18 mouse cellular contexts compared by ENCODE assay signal in genomic region chr10:116930936-116931335, GRCm38 (mm10). TPM values are rescaled to one million over a fixed set of nuclear protein-coding genes. Genes with fewer than 3 reads are reported as not detected.
DNase-seq lines count a peak whose midpoint lies in the region; ATAC-seq and TF ChIP-seq lines count a peak whose summit lies in the region.
"Had no signal": no experiment of that assay in that cellular context is flagged by ENCODE, and none has a peak within 500 bp of the region (broad histone marks: within the 10 kb centered on the region; RNA-seq: fewer than 3 reads in every experiment).

No protein-coding gene starts in this region.

- H3ac ChIP-seq in C2C12 (ENCODE audit: control insufficient read depth, insufficient read length, low read depth), result peak overlapping the region; percentile 9

- no peak for TF ChIP-seq POLR2A in thymus, adult 2 months (IDR thresholded peaks at IDR 0.05; ENCODE audit: control insufficient read depth, extremely low read depth, insufficient read depth, low read length, poor library complexity)

- H3K79me3 ChIP-seq in C2C12 (ENCODE audit: low read depth), result no peaks in the 10 kb centered on the region

- H3K4me1 ChIP-seq in thymus, adult 2 months (replicated peaks; ENCODE audit: control insufficient read depth, insufficient read depth, low read length), result peaks cover 29% of the 10 kb centered on the region
- H3K4me1 ChIP-seq: hindbrain, embryonic 15.5 days; midbrain, embryonic 10.5 days had no signal

- peaks cover 26% of the 10 kb centered on the region for H3K36me3 ChIP-seq in C2C12 (ENCODE audit: control insufficient read depth, insufficient read depth)
- H3K36me3 ChIP-seq in thymus, adult 2 months (ENCODE audit: control insufficient read depth, insufficient read depth, low read length), result peaks cover 3% of the 10 kb centered on the region; the same call in 1 of the 2 replicates

- peak; percentile 24 for ATAC-seq in CD4-positive, CD25-positive, alpha-beta regulatory T cell, adult 4 months
- peak; percentile 8 for ATAC-seq in inflammation-experienced regulatory T-cells, adult 6 months
- ATAC-seq: lung, postnatal 0 days had no signal

- intact Hi-C loops in left cerebral cortex, postnatal 25 days (cut with DNase I), result no loop called here

- no peak overlapping the region for H3K4me3 ChIP-seq in C2C12 (ENCODE audit: insufficient read depth, poor library complexity, severe bottlenecking)
- 0 out of 2 replicates have a peak overlapping the region, but pooled peaks have one; percentile 6 for H3K4me3 ChIP-seq in thymus, adult 2 months (ENCODE audit: control insufficient read depth, insufficient read depth, low read length)
- H3K4me3 ChIP-seq: hindbrain, embryonic 15.5 days; midbrain, embryonic 10.5 days had no signal

- no peaks in the 10 kb centered on the region for H3K79me2 ChIP-seq in C2C12 (ENCODE audit: control insufficient read depth, insufficient read depth)

- peak; percentile 47 for DNase-seq in thymus, adult 2 months
- no peak for DNase-seq in left cerebral cortex, postnatal 25 days (ENCODE audit: low spot score in 2 of 2)
- DNase-seq in embryo, embryonic 10 days (ENCODE audit: low spot score), result no peak
- DNase-seq in cerebellum, adult 11-12 months, result no peak
- DNase-seq: cerebellum, postnatal 10 days; kidney, adult 9 months had no signal

- WGBS in thymus, adult 2 months, result 10% methylated on average over 6 of the region's 7 CpGs

- TF ChIP-seq CTCF in C2C12 (IDR thresholded peaks at IDR 0.05; ENCODE audit: control insufficient read depth, insufficient read depth, insufficient read length), result no peak
- no peak for TF ChIP-seq CTCF in thymus, adult 2 months (IDR thresholded peaks at IDR 0.05; ENCODE audit: borderline replicate concordance, control insufficient read depth, extremely low read depth, insufficient read depth, low read length, poor library complexity)

- H3K27me3 ChIP-seq in C2C12 (ENCODE audit: control insufficient read depth, insufficient read depth, insufficient read length), result no peaks in the 10 kb centered on the region
- no peaks in the 10 kb centered on the region for H3K27me3 ChIP-seq in thymus, adult 2 months (ENCODE audit: control insufficient read depth, insufficient read depth, low read length)
- H3K27me3 ChIP-seq: hindbrain, embryonic 15.5 days had no signal

- H3K27ac ChIP-seq in thymus, adult 2 months (ENCODE audit: control insufficient read depth, insufficient read depth, low read length), result peak overlapping the region; percentile 82
- H3K27ac ChIP-seq: hindbrain, embryonic 15.5 days; midbrain, embryonic 10.5 days had no signal

TF ChIP-seq in C2C12, 6 proteins besides CTCF, POLR2A, EP300 and RAD21:
- TF ChIP-seq MYOG (IDR thresholded peaks at IDR 0.05; ENCODE audit: control insufficient read depth, extremely low read depth, insufficient read length), result no peak
- no peak for TF ChIP-seq FOSL1 (IDR thresholded peaks at IDR 0.05; ENCODE audit: insufficient read depth, low read length, poor library complexity, severe bottlenecking)
- TF ChIP-seq MAX (IDR thresholded peaks at IDR 0.05), result no peak
- no peak for TF ChIP-seq MYOD1 (IDR thresholded peaks at IDR 0.05; ENCODE audit: control insufficient read depth, insufficient read length, low read depth)
- no peak for TF ChIP-seq CEBPB (IDR thresholded peaks at IDR 0.05; ENCODE audit: low read depth)
- TF ChIP-seq USF1 (IDR thresholded peaks at IDR 0.05; ENCODE audit: low read depth), result no peak

RNA-seq across cellular contexts. Expression of gene Rab3ip, which starts 19.6 kb away (rescaled TPM):
- polyA plus RNA-seq in C2C12 (2012; fragmentation: generic; extraction: Trizol), result 29.8 TPM
- polyA plus RNA-seq in CD4-positive, CD25-positive, alpha-beta regulatory T cell, adult 4 months (2017; shearing (Covaris generic)), result 10 to 100 TPM; 12.1 to 15.9 TPM
- polyA plus RNA-seq in inflammation-experienced regulatory T-cells, adult 6 months (2017; shearing (Covaris generic)), result 10 to 100 TPM in 1 of 3 experiments, 1 to 10 TPM in 2; 5.6 to 12.7 (median 8.7) TPM
- polyA plus RNA-seq in thymus, adult 2 months (2012; rRNA removed), result 138 and 151 TPM in 2 replicates
- total RNA-seq in left cerebral cortex, postnatal 25 days (2021), result 10 to 100 TPM; 45.2 to 50.0 TPM

RNA-seq across cellular contexts. Expression of gene Myrfl, which starts 34.2 kb away (rescaled TPM):
- polyA plus RNA-seq in C2C12 (2012; fragmentation: generic; extraction: Trizol), result not detected
- polyA plus RNA-seq in CD4-positive, CD25-positive, alpha-beta regulatory T cell, adult 4 months (2017; shearing (Covaris generic)), result under 1 TPM in 1 of 2 experiments, not detected in 1; 0.09 TPM
- polyA plus RNA-seq in inflammation-experienced regulatory T-cells, adult 6 months (2017; shearing (Covaris generic)), result not detected
- 0.12 and 0.22 TPM in 2 replicates for polyA plus RNA-seq in thymus, adult 2 months (2012; rRNA removed)
- under 1 TPM; 0.14 to 0.21 TPM for total RNA-seq in left cerebral cortex, postnatal 25 days (2021)
- polyA plus RNA-seq: lung, postnatal 0 days had no signal

RNA-seq across cellular contexts. Expression of gene Gm10271, which starts 41.5 kb away (rescaled TPM):
- not detected for polyA plus RNA-seq in C2C12 (2012; fragmentation: generic; extraction: Trizol)
- polyA plus RNA-seq in CD4-positive, CD25-positive, alpha-beta regulatory T cell, adult 4 months (2017; shearing (Covaris generic)), result not detected
- polyA plus RNA-seq in inflammation-experienced regulatory T-cells, adult 6 months (2017; shearing (Covaris generic)), result not detected
- polyA plus RNA-seq in thymus, adult 2 months (2012; rRNA removed), result not detected in 2 replicates
- not detected for total RNA-seq in left cerebral cortex, postnatal 25 days (2021)
- total RNA-seq: left cerebral cortex, postnatal 10 days had no signal
- polyA plus RNA-seq: embryonic facial prominence, embryonic 11.5 days; heart, postnatal 0 days; hindbrain, embryonic 15.5 days; liver, embryonic 11.5 days; lung, postnatal 0 days; midbrain, embryonic 10.5 days; neural tube, embryonic 11.5 days; testis, adult 2 months had no signal

RNA-seq across cellular contexts. Expression of gene Best3, which starts 55.2 kb away (rescaled TPM):
- polyA plus RNA-seq in C2C12 (2012; fragmentation: generic; extraction: Trizol), result 0.09 TPM
- polyA plus RNA-seq in CD4-positive, CD25-positive, alpha-beta regulatory T cell, adult 4 months (2017; shearing (Covaris generic)), result not detected
- not detected for polyA plus RNA-seq in inflammation-experienced regulatory T-cells, adult 6 months (2017; shearing (Covaris generic))
- polyA plus RNA-seq in thymus, adult 2 months (2012; rRNA removed), result 0.11 TPM in 1 of 2 replicates, not detected in the other
- total RNA-seq in left cerebral cortex, postnatal 25 days (2021), result under 1 TPM; 0.11 to 0.25 TPM
- polyA plus RNA-seq: liver, embryonic 11.5 days had no signal
